Mouse (Mus musculus) layer of hippocampus, adult 11-12 months (tissue): ENCODE data around the gene 2410137M14Rik.
A peak's percentile ranks its signal among the peaks of the same experiment; 100 is the strongest.
"Not testable (repeated sequence)": the region's sequence is repeated elsewhere in the genome, so short reads cannot be mapped to it uniquely, and the experiment has no call there.

Experiments used
- DNase-seq: peaks from one replicate; pipeline ENCODE4 v3.0.0; 2022; ENCODE audit warnings: low spot score

The 2410137M14Rik gene

DNA sequence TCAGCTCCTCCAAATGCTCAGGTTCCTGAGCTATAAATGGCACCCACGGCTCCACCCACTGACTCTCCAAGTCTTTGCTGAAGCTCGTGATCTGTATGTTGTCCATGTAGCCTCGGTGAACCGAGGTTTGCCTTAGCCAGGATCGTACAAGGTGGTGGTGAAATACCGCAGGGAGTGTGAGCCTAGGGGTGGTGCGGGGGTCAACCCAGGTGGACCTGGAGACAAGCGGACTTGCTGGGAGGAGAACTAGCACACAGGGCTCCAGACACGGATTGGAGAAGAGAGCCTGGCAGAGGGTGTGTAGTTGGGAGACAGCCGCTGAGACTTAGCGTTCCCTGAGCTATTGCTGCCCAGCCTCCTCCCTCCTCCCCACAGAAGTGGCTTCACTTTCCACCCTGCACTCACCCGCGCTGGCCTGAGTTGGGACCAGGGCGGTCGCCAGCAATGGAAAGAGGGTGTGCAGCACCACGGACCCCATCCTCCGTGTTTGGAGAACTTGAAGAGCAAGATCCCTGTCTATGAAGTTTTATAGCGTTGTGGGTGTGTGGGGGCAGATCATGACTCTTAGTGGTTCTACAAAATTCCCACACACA lies at the start of gene 2410137M14Rik:
2410137M14Rik (minus strand) TSS at position 17 of the 593 bp plus-strand sequence.
- DNase-seq, result no peak

DNA sequence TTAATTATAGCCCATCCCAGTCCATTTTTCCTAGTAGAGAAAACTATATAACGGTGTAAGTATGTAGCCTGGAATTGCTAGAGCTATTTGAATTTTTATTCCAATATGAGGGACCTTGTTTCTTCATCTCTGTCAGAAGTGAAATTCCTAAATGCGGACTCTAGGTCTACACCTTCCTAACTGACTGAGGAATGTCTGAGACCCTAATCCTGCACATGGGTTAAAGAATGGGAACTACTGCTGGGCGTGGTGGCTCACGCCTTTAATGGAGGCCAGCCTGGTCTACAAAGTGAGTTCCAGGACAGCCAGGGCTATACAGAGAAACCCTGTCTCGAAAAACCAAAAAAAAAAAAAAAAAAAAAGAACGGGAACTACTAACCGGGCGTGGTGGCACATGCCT lies 48.1 kb upstream of the 2410137M14Rik start:
- DNase-seq, result no peak

DNA sequence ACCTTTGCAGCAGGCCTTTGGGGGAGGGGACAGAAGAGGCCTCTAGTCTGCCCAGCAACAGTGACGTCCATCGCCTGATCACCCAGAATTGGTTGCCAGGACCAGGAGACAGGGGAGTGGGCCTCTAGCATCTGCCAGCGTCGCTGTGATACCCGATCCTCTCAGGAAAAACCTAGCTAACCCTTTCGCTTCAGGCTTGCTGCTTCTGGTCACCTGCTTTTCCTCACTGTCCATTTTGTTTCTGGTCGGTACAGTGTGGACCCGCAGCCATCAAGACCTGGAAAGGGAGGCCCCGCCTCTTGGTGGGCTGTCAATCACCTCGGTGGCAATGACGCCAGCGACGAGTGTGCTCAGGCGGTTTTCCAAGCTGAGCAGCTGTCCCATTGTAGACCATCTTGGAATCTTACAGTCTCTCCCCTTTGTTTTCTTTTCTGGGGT lies 47.7 kb upstream of the 2410137M14Rik start:
- peak; percentile 96 for DNase-seq

DNA sequence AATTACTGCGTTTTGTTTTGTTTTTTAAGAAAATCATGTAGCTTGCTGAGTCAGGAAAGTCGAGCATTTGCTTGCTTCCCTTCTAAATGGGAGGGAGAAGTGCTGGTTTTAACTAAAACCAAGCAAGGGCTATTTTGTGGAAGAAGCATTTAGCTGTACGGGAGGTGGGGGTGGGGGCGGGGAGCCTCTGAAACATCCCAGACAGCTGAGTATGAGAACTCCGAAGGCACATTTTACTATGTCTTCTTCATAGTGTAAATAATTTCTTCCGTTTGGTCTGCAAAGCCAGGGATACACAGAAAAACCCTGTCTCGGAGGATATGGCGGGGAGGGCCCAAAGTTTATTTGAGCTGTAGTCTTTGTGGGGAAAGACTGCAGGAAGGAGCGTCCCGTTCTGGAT lies 47.2 kb upstream of the 2410137M14Rik start:
- DNase-seq, result no peak

DNA sequence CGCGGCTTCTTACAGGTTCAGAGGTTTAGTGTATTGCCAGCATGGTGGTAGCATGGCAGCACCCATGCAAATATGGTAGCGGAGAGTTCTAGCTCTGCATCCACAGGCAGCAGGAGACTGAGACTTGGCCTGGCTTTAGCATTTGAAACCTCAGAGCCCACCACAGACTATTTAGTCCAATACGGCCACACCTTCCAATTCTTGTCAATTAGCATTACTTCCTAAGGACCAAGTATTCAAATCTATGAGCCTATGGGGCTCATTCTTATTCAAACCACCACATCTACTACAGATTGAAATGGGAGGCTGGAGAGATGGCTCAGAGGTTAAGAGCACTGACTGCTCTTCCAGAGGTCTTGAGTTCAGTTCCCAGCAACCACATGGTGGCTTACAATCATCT lies 46.4 kb upstream of the 2410137M14Rik start:
- DNase-seq, result no peak

DNA sequence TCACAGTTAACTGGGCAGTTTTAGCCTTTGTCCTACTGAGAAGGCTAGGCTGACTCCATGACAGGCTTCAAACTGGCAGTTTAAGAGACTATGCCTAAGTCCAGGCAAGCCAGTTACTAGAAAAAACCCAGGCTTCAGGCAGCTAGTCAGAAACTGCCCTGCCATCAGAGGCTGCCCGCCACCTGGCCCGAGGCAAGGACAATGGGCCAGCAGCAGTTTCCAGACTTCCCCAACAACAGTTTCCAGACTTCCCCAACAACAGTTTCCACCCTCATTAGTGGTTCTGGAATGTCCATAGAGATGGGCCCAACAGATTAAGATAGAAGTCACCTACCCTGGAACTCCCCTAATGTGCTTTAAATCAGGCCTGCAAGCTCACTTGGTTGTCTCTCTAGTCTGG lies 45.4 kb upstream of the 2410137M14Rik start:
- no peak for DNase-seq

DNA sequence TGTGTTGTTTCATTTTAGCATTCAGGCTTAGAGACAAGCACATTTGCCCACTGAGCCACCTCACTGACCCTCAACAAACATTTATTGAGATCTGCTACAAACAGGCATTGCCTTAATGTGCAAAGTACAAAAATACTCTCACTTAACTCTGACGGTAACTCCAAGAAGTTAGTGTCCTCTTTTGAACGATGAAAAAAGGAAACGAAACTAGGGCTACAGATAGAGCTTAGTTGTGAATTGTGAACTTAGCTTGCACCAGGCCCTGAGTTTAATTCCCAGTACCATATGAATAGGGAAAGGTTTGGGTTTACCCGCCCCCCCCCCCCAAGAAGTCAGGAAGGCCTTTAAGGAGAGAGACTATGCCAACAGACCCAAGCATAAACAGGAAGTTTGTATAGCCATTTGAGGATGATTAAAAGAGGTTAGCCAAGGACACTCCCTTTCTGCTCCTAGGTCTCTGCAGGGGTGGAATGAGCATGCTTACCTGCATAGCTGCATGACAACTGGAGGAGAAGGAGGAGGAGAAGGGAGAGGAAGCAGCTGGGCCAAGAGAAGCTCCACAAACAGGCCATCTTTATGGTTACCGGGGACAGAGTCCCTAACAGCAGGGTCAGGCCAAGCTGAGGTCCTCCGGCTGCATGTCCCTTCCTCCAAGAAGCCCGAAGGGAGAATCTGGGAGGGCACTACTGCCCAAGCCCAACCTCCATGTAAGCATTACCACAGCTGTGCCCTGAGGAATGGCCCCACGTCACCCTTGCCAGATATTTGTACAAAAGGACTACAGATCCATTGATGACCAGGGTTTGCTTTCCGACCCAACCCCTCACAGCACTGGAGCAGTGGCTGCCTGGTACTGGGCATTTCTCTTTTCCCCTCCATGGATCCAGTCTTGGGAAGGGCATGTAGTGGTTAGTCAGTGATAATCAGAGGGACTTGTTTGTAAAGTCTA lies 41.9 kb upstream of the 2410137M14Rik start, which contains the start of gene Mog:
Mog (minus strand) TSS at position 771 of the 949 bp plus-strand sequence.
- DNase-seq, result peak; percentile 74

DNA sequence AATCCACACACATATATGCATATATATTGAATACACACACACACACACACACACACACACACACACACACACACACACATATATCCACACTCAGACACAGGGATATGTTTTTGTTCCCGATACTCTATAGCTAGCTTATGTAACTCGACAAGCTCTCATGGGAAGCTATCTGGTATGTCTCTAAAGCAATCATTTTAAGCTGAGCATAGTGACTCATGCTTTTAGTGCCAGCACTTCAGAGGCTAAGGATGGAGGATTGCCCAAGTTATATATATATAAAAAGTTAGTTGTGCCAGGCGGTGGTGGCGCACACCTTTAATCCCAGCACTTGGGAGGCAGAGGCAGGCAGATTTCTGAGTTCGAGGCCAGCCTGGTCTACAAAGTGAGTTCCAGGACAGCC lies 38.2 kb upstream of the 2410137M14Rik start:
- not testable (repeated sequence) for DNase-seq

DNA sequence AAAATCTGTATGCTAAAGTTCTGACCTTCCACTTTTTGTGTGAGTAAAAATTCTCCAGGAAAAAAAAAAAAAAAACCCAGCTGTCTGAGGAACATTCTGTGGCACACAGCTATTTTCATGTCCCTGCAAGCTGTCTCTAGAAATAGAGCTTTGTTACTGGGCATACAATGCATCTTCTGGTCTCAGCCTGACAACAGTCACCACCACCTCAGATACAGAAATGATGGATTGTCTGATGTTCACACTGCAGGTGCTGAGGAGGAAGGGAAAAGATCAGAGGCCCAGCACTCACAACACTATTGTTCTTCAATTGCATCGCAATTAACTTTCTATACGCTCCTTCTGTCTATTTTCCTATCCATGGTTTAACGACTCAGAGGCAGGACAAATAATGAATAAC lies 37.3 kb upstream of the 2410137M14Rik start:
- peak; percentile 51 for DNase-seq

DNA sequence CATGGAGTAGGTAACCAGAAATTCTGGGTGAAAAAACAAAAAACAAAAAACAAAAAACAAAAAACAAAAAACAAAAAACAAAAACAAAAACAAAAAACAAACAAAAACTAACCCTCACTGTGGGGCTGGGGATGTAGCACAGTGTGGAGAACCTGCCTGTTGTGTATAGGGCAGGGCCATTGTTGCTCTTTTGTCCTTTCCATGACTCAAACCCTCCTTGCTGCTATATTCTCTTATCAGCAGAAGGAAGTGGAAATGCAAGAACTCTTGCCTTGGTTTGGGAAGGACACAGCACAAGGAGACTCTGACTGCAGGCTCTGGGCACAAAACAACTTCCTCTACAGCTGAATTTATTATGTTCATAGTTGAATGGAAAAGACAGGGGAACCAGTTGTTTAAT lies 35.3 kb upstream of the 2410137M14Rik start:
- DNase-seq, result no peak

DNA sequence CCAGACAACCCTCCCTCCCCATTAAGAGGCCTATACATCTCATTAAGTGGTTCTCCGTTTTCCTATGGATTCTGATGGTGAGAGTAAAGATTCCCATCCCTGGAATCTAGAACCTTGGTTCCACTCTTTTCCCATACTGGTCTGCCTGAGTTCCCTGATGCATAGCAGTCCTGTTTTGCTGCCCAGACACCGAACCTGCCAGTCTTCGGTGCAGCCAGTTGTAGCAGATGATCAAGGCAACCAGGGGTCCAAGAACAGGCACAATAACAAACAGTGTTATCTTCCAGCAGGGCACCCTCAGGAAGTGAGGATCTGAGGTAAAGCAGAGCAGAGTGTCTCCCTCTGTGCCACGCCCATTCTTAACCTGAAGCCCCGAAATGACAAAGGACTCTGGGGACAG lies 31.1 kb upstream of the 2410137M14Rik start:
- no peak for DNase-seq

DNA sequence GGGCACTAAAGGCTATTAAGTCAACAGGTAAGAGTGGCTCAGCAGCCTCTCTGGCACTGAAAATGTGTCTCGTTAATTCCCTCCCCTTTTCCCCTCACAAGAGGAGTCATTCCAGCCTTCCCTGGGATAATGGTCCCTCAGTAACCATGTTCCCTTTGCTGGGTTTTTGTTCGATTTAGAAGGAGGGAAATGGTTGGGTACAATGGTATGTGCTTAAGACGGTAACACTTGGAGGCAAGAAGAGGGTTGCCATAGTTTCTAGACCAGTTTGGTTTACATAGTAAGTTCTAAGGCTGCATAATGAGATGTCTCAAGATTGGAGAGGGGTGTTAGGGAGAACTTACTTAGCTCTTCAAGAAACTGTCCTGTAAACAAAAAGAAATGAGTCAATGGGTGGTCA lies 30.7 kb upstream of the 2410137M14Rik start:
- no peak for DNase-seq

DNA sequence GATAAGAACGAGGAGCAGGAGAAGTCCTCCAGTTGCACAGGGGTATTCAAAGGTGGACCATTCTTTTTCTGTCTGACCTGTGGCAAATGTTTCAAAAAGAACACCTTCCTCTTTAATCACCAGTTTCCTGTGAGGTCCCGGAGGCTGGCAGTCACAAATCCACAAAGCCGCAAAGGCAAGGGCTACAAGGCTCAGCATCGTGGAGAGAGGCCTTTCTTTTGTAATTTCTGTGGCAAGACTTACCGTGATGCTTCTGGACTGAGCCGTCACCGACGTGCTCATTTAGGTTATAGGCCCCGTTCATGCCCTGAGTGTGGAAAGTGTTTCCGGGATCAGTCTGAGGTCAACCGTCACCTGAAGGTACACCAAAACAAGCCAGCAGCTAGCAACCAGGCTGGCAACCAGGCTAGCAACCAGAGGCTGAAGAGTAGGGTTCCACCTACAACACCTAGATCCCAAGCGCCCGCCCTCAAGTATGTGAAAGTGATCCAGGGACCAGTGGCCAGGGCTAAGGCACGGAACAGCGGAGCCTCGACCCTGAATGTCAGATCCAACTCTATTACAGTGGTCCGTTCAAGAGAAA lies 28.5 kb upstream of the 2410137M14Rik start:
- DNase-seq, result no peak

DNA sequence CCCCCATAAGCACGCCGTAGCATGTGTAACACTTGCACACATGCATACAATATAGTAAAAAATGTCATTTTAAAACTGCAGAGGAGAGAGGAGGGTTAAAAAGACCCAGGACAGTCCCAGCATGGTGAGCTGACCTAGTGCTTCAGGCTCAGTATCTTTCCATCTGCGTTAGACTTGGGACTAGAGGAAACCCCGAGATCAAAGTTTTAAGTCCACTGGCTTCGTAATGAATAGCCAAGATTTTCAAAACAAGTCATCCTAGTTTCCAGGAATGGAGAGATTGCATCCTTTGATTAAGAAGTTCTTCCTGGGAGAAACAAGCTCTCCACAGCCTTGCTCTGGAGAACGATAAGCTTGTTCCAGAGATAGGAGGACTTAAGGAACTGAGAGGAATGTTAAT lies 27.1 kb upstream of the 2410137M14Rik start:
- no peak for DNase-seq

DNA sequence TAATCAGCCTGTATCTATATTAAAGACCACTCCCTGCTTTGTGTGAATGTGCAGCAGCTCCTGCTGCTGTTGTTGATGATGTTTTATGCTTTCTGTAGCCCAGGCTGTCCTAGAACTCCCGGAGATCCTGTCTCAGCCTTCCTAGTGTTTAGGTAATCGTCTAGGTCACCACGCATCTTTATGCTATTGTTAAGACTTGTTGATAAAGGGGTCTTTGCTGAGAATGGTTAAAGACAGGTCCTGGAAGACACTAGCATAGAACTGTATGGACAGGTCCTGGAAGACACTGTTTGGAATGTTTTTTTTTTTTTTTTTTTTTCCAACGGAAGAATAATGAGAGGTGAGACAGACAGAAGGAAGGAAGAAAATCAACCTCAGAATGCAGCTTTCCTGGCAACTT lies 22.3 kb upstream of the 2410137M14Rik start:
- no peak for DNase-seq

DNA sequence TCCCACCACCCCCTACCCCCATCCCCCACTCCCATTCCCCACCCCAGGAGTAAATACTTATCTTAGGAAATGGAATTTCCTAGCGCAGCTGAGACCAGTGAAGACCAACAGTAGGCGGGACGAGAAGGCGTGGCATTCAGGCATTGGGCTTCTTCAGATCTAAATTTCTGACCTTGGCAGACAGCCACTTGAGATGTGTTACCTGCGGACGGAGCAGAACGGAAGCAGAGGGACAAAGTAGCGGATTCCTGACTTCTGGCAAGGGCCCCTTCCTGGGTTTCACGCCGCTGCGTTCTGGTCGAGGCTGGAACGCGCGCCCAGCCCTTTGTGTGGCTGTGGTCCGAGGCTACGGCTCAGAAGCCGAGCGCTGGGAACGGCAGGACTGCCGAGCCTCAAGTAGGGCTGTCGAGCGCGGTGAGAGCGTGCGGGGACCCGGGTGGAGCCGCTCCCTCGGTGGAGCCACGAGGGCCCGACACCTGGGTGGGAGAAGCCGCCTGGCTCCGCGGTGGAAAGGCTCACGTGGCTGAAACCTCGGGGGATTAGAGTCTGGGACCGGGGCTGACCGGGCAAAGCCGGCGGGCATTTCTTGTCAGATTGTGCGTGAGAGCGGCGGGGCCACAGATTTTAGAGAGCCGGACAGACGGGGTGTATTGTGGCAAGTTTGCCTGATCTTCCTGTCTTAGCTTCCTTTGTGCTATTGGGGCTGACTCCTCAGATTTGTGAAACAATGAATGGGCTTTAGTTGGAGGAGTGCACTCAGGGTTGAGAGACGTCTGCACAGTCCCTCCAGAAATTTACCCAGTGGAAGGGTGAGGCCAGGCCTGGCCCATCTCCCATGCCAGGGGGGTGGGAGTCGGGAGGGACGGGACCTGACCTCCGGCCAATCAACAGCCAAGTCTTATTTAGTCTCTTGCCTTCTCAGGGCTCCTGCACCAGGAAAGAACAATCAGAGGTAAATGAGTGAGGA lies 21.6 kb upstream of the 2410137M14Rik start:
- DNase-seq, result no peak

DNA sequence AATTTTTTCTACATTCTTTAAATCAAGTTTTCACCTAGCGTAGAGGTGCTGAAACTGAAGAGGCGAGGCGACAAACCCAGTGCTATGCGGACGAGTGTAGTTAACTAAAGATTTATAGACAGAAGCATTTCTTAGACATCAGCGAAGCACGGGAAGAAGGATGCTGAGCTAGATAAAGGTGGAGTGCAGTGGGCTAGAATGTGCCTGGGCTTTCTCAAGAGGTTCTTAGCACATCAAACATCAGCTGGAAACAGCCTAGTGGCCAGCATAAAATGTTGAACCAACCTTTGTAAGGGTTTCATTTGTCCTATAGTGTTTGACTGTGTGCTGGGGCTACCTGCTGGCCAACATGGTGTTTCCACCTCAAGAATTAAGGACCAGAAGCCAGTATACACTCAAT lies 19.8 kb upstream of the 2410137M14Rik start, which contains the start of gene Zfp57:
Zfp57 (plus strand) TSS at position 301 of the 400 bp plus-strand sequence.
- DNase-seq, result no peak

DNA sequence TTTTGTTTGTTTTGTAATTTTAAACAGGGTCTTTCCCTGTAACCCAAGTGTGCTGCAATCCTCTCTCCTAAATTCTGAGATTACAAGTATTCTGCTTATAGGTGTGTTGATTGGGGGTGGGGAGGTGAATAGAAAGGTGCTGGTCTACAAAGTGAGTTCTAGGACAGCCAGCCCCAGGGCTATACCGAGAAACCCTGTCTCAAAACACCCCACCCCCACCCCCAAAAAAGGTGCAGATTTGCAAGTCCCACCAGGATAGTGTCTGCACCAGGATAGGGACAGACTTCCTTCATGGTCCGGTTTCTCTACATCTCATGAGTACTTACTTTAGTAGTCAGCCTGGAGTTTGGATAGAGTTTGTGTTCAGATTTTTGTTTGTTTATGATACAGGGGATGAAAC lies 17.4 kb upstream of the 2410137M14Rik start:
- DNase-seq, result no peak

DNA sequence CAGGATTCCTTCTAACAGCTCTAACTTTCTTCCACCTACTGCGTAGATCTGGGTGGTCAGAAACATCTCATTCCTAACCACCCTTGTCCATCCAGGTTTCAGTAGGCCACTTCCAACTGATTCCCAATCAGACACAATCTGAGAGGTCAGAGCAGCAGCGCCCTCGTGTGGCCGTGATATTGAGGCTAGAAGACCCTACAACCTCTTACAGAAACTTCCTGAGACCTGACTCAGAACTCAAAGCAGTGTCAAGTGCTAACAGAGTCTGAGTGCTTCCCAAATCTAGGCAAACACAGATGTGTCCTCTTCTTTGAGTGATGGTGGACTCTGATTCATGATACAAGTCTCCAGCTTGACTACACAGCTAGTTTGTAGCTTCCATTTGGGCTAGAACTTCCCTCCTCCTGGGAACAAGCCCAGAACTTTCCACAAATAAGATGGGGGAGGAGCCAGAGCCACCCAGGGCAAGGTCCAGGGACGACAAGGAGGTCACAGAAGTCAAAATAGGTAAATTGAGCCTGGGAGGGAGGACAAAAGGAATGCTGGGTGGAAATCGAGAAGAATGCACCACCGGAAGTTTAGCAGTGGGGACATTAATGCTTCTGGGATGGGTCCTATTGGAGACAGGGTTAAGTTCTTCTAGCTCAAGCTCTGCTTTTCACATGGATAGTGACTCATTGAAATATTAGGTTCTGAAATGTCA lies 16.1 kb upstream of the 2410137M14Rik start:
- peak; percentile 86 for DNase-seq

DNA sequence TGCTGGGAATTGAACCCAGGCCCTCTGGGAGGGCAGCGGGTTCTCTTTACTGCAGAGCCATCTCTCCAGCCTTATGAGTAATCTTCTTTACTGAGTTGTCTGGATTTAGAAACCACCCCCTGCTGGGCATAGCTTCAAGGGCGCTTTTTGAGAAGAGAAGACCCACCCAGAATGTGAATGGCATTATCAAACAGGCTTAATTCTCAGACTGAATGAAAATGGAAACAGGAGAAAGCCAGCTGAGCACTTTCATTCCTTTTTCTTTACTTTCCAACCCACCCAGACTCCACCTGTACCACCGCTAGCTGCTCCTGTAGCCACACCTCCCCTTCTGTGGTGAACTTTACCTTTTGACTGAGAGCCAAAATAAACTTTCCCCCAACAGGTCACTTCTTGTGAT lies 14.4 kb upstream of the 2410137M14Rik start:
- DNase-seq, result no peak

DNA sequence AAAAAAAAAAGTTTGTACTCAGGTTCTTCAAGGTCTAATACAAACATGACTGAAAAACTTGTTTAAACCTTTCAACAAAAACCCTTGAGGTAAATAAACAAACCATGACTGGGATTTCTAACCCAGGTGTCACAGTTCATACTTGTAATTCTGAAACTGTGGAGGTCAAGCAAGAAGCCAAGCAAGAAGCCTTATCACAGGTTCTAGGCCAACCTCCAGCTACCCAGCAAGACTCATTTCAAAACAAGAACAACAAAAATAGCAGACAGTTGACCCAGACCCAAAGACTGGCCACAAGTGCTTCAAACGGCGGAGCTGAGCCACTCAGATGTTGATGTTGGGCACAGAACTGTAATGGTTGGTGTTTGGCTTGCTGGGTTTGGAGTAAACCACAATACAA lies 13.5 kb upstream of the 2410137M14Rik start:
- DNase-seq, result no peak
